Mouse (Mus musculus) liver, postnatal 0 days (tissue): Measurements from ENCODE around the gene Ccdc122. TPM values are rescaled to one million over a fixed set of nuclear protein-coding genes. Genes with fewer than 3 reads are reported as not detected.
"Not testable (repeated sequence)": the region's sequence is repeated elsewhere in the genome, so short reads cannot be mapped to it uniquely, and the experiment has no call there.

ENCODE experiments used
- ATAC-seq: fragments of 200-750 bp; cut with Nextera tagmentation; 2 replicates; pipeline ENCODE4 v1.8.0; 2017; ENCODE audit warnings: mild to moderate bottlenecking, moderate library complexity
- DNase-seq: peaks from one replicate; pipeline ENCODE4 v3.0.0-alpha.2; 2016
- H3K27ac ChIP-seq: fragments of 300-500 bp; sonication (generic); 2 replicates; pipeline ENCODE4 v1.5.1; 2014; ENCODE audit warnings: antibody characterized with exemption, moderate library complexity, mild to moderate bottlenecking, low read depth
- H3K27me3 ChIP-seq: fragments of 300-500 bp; sonication (generic); 2 replicates; pipeline ENCODE4 v1.6.1; 2014; ENCODE audit warnings: low read length, control low read depth, mixed read lengths; ENCODE audit not compliant: insufficient read depth
- H3K36me3 ChIP-seq: fragments of 300-500 bp; sonication (generic); replicated peaks from 2 replicates; pipeline ENCODE4 v1.6.1; 2014; ENCODE audit warnings: mild to moderate bottlenecking, control low read depth, low read length, moderate library complexity, mixed read lengths; ENCODE audit not compliant: insufficient read depth
- H3K4me1 ChIP-seq: fragments of 300-500 bp; sonication (generic); 2 replicates; pipeline ENCODE4 v1.6.1; 2014; ENCODE audit warnings: antibody characterized with exemption, mild to moderate bottlenecking, control low read depth; ENCODE audit not compliant: insufficient read depth
- H3K4me2 ChIP-seq: fragments of 300-500 bp; sonication (generic); 2 replicates; pipeline ENCODE4 v1.6.1; 2014; ENCODE audit warnings: low read depth, mild to moderate bottlenecking, low read length, moderate library complexity, mixed read lengths
- H3K4me3 ChIP-seq: fragments of 300-500 bp; sonication (generic); 2 replicates; pipeline ENCODE4 v1.5.1; 2014; ENCODE audit warnings: low read depth, low read length
- H3K9ac ChIP-seq: fragments of 300-500 bp; sonication (generic); replicated peaks from 2 replicates; pipeline ENCODE4 v1.6.1; 2014; ENCODE audit warnings: mild to moderate bottlenecking, moderate library complexity
- H3K9me3 ChIP-seq: fragments of 300-500 bp; sonication (generic); 2 replicates; pipeline ENCODE4 v1.6.1; 2016; ENCODE audit warnings: mild to moderate bottlenecking, control low read depth, low read length, mixed read lengths
- CTCF ChIP-seq: sonication (generic); IDR thresholded peaks from 2 replicates; pipeline ENCODE4 v1.5.1; 2016; ENCODE audit warnings: antibody characterized with exemption, low read depth
- EP300 ChIP-seq: IDR thresholded peaks from 2 replicates; pipeline ENCODE4 v1.6.1; 2016; ENCODE audit warnings: antibody characterized with exemption, low read depth, mild to moderate bottlenecking
- WGBS: fragments of 180-500 bp; shearing (Covaris S2); extraction: QIAGEN DNeasy Blood & Tissue Kit; methylation state at CpG from one replicate; pipeline ENCODE4 v1.1.7; 2014; ENCODE audit not compliant: insufficient replicate concordance; 5-methylcytosine and 5-hydroxymethylcytosine counted together
- polyA plus RNA-seq: library from polyadenylated mRNA; unstranded; fragments of >200 nt; fragmentation: Nextera tagmentation; extraction: Ambion mirVana; gene quantifications from 2 replicates; pipeline ENCODE4 v1.2.1, GENCODE M21; 2015

The Ccdc122 gene
- polyA plus RNA-seq, 1 experiment from 2014 or later: 5.4 TPM

GRCm38 (mm10) chr14:77081248-77081647 is 44.7 kb downstream of the Ccdc122 start:
- no peak for ATAC-seq
- H3K4me3 ChIP-seq: no peak overlapping the region
- no peaks in the 10 kb centered on the region for H3K4me1 ChIP-seq
- no peaks in the 10 kb centered on the region for H3K27me3 ChIP-seq
- H3K27ac ChIP-seq: no peak overlapping the region
- no peak overlapping the region for H3K9ac ChIP-seq
- no peak for TF ChIP-seq CTCF
- TF ChIP-seq EP300: no peak
- H3K4me2 ChIP-seq: no peak overlapping the region
- no peak for DNase-seq
- H3K9me3 ChIP-seq: no peaks in the 10 kb centered on the region
- 73% methylated on average over 5 of the region's 5 CpGs for WGBS
- no peaks in the 10 kb centered on the region for H3K36me3 ChIP-seq

GRCm38 (mm10) chr14:77100285-77100684 is 63.7 kb downstream of the Ccdc122 start:
- TF ChIP-seq EP300: no peak
- no peak for TF ChIP-seq CTCF
- H3K4me3 ChIP-seq: no peak overlapping the region
- no peaks in the 10 kb centered on the region for H3K36me3 ChIP-seq
- H3K9ac ChIP-seq: no peak overlapping the region
- H3K27ac ChIP-seq: no peak overlapping the region
- H3K9me3 ChIP-seq: no peaks in the 10 kb centered on the region
- ATAC-seq (no peak), DNase-seq (no peak)
- 76% methylated on average over 2 of the region's 2 CpGs for WGBS
- H3K4me2 ChIP-seq: no peak overlapping the region
- no peaks in the 10 kb centered on the region for H3K27me3 ChIP-seq
- H3K4me1 ChIP-seq: no peaks in the 10 kb centered on the region

GRCm38 (mm10) chr14:77110622-77111021 is 74.0 kb downstream of the Ccdc122 start:
- not testable (repeated sequence) for H3K36me3 ChIP-seq, H3K4me1 ChIP-seq, H3K27me3 ChIP-seq, H3K4me2 ChIP-seq, H3K27ac ChIP-seq, H3K9me3 ChIP-seq, ATAC-seq, DNase-seq, H3K9ac ChIP-seq, H3K4me3 ChIP-seq
- 75% methylated on average over 5 of the region's 5 CpGs for WGBS

GRCm38 (mm10) chr14:77130612-77131011 is 94.0 kb downstream of the Ccdc122 start:
- WGBS: 64% methylated on average over 5 of the region's 5 CpGs
- ATAC-seq: no peak

GRCm38 (mm10) chr14:77136936-77137335 is 100.4 kb downstream of the Ccdc122 start:
- H3K9me3 ChIP-seq: no peaks in the 10 kb centered on the region

More at GRCm38 (mm10) chr14:77130612-77131011, 94.0 kb downstream of the Ccdc122 start:
- no peaks in the 10 kb centered on the region for H3K9me3 ChIP-seq
- no peaks in the 10 kb centered on the region for H3K36me3 ChIP-seq
- no peak for DNase-seq
- TF ChIP-seq CTCF (no peak), EP300 (no peak)
- no peak overlapping the region for H3K4me2 ChIP-seq
- H3K4me1 ChIP-seq: no peaks in the 10 kb centered on the region
- no peak overlapping the region for H3K27ac ChIP-seq
- H3K9ac ChIP-seq: no peak overlapping the region
- no peaks in the 10 kb centered on the region for H3K27me3 ChIP-seq
- H3K4me3 ChIP-seq: no peak overlapping the region

GRCm38 (mm10) chr14:77141324-77142282 is 105.0 kb downstream of the Ccdc122 start:
- H3K9me3 ChIP-seq: no peaks in the 10 kb centered on the region
- H3K4me1 ChIP-seq: no peaks in the 10 kb centered on the region
- H3K27ac ChIP-seq: no peak overlapping the region
- ATAC-seq (no peak), DNase-seq (peak; percentile 79)
- no peaks in the 10 kb centered on the region for H3K36me3 ChIP-seq
- no peaks in the 10 kb centered on the region for H3K27me3 ChIP-seq
- whole genome bisulfite sequencing: 26% methylated on average over 17 of the region's 17 CpGs
- TF ChIP-seq EP300 (no peak), CTCF (peak; percentile 77)
- no peak overlapping the region for H3K4me3 ChIP-seq
- no peak overlapping the region for H3K9ac ChIP-seq
- H3K4me2 ChIP-seq: no peak overlapping the region

More at GRCm38 (mm10) chr14:77136936-77137335, 100.4 kb downstream of the Ccdc122 start:
- Histone ChIP-seq H3K27me3 (no peaks in the 10 kb centered on the region), H3K4me3 (no peak overlapping the region), H3K4me2 (no peak overlapping the region), H3K9ac (no peak overlapping the region), H3K36me3 (no peaks in the 10 kb centered on the region), H3K27ac (no peak overlapping the region), H3K4me1 (no peaks in the 10 kb centered on the region)
- no peak for ATAC-seq
- no peak for DNase-seq
- TF ChIP-seq CTCF (no peak), EP300 (no peak)
- WGBS: 63% methylated on average over 6 of the region's 6 CpGs
